Mouse (Mus musculus) cerebellum, adult 2 months (tissue): ENCODE results near the gene Ybx3. TPM values are rescaled to one million over a fixed set of nuclear protein-coding genes. Genes with fewer than 3 reads are reported as not detected.

Source experiments
- DNase-seq, 2 experiments: peaks; one replicate each; pipeline ENCODE4 v3.0.0; 2021
- H3K27ac ChIP-seq: fragments of 200-500 bp; 2 replicates; pipeline ENCODE4 v1.5.1; 2012; ENCODE audit warnings: low read length, control low read depth, inconsistent platforms; ENCODE audit not compliant: insufficient read depth
- H3K27me3 ChIP-seq: fragments of 200-500 bp; 2 replicates; pipeline ENCODE4 v1.6.1; 2012; ENCODE audit warnings: inconsistent platforms, mild to moderate bottlenecking, low read length, moderate library complexity; ENCODE audit not compliant: control insufficient read depth, insufficient read depth
- H3K4me1 ChIP-seq: fragments of 200-500 bp; 2 replicates; pipeline ENCODE4 v1.6.1; 2011; ENCODE audit warnings: low read length; ENCODE audit not compliant: control insufficient read depth, insufficient read depth
- H3K4me3 ChIP-seq: fragments of 200-500 bp; replicated peaks from 2 replicates; pipeline ENCODE3; 2011; ENCODE audit warnings: mild to moderate bottlenecking, low read depth, low read length, control low read depth; ENCODE audit not compliant: insufficient read depth
- CTCF ChIP-seq: fragments of 200-500 bp; IDR thresholded peaks from 2 replicates; pipeline ENCODE4 v1.5.1; 2011; ENCODE audit warnings: low read depth, mild to moderate bottlenecking, control low read depth, low read length, moderate library complexity, borderline replicate concordance; ENCODE audit not compliant: insufficient read depth
- POLR2A ChIP-seq: fragments of 200-500 bp; IDR thresholded peaks from 2 replicates; pipeline ENCODE4 v1.6.1; 2011; ENCODE audit warnings: low read length, control low read depth, borderline replicate concordance; ENCODE audit not compliant: insufficient read depth
- WGBS: fragments of 180-500 bp; shearing (Covaris S2); methylation state at CpG from one replicate; pipeline ENCODE4 v1.1.7; 2018; 5-methylcytosine and 5-hydroxymethylcytosine counted together
- polyA plus RNA-seq: library from polyadenylated mRNA; depleted of rRNA; stranded (reverse); fragments of >200 nt; gene quantifications from 2 replicates; pipeline ENCODE4 v1.2.3, GENCODE M21; 2012; rRNA removed

The Ybx3 gene
- polyA plus RNA-seq, 1 experiment, result 82.2 TPM

GRCm38 (mm10) chr6:131339309-131339708, 49.0 kb downstream of the Ybx3 start:
- DNase-seq, result no peak
- no peak overlapping the region for H3K27ac ChIP-seq
- H3K27me3 ChIP-seq, result no peaks in the 10 kb centered on the region
- WGBS, result 93% methylated on average over 3 of the region's 3 CpGs
- TF ChIP-seq POLR2A (no peak), CTCF (no peak)
- no peaks in the 10 kb centered on the region for H3K4me1 ChIP-seq
- no peak overlapping the region for H3K4me3 ChIP-seq

- TF ChIP-seq CTCF (no peak), POLR2A (no peak)
- H3K27me3 ChIP-seq, result no peaks in the 10 kb centered on the region
- WGBS, result 74% methylated on average over 1 of the region's 1 CpGs
- H3K27ac ChIP-seq, result no peak overlapping the region
- no peaks in the 10 kb centered on the region for H3K4me1 ChIP-seq
- H3K4me3 ChIP-seq, result no peak overlapping the region
- DNase-seq, result no peak
These were observed 49.5 kb downstream of the Ybx3 start for GRCm38 (mm10) chr6:131338787-131339186.

GRCm38 (mm10) chr6:131327076-131327475, 61.2 kb downstream of the Ybx3 start:
- Histone ChIP-seq H3K4me1 (no peaks in the 10 kb centered on the region), H3K27ac (no peak overlapping the region), H3K4me3 (no peak overlapping the region), H3K27me3 (no peaks in the 10 kb centered on the region)
- WGBS, result 86% methylated on average over 2 of the region's 2 CpGs
- TF ChIP-seq POLR2A, result no peak
- TF ChIP-seq CTCF, result no peak
- DNase-seq, result no peak

- no peak overlapping the region for H3K27ac ChIP-seq
- H3K4me3 ChIP-seq, result no peak overlapping the region
- TF ChIP-seq CTCF (no peak), POLR2A (no peak)
- H3K4me1 ChIP-seq, result no peaks in the 10 kb centered on the region
- H3K27me3 ChIP-seq, result no peaks in the 10 kb centered on the region
- 69% methylated on average over 3 of the region's 3 CpGs for WGBS
- DNase-seq, result no peak
These were observed 66.2 kb downstream of the Ybx3 start for GRCm38 (mm10) chr6:131321854-131322639.

- TF ChIP-seq POLR2A (no peak), CTCF (no peak)
These were observed 71.8 kb downstream of the Ybx3 start for GRCm38 (mm10) chr6:131316155-131317101.

More at GRCm38 (mm10) chr6:131316155-131317101, 71.8 kb downstream of the Ybx3 start:
- no peaks in the 10 kb centered on the region for H3K27me3 ChIP-seq
- no peak overlapping the region for H3K4me3 ChIP-seq
- no peak for DNase-seq
- 79% methylated on average over 7 of the region's 7 CpGs for WGBS
- H3K27ac ChIP-seq, result no peak overlapping the region
- H3K4me1 ChIP-seq, result no peaks in the 10 kb centered on the region

Other genes with a start within 250 kb of the Ybx3 start
- gene Klra2, start 141.1 kb downstream of the Ybx3 start, polyA plus RNA-seq, result 0.15 and 0.19 TPM in 2 replicates
- 9.6 and 10.9 TPM in 2 replicates for gene Magohb, start 95.2 kb downstream of the Ybx3 start, polyA plus RNA-seq
- gene Styk1, start 34.9 kb downstream of the Ybx3 start, polyA plus RNA-seq, result 0.46 and 0.68 TPM in 2 replicates
- gene 5430401F13Rik, start 97.9 kb upstream of the Ybx3 start, polyA plus RNA-seq, result not detected in 2 replicates
- gene Gm6619, start 97.9 kb upstream of the Ybx3 start, polyA plus RNA-seq, result not detected in 2 replicates
- not detected in 2 replicates for gene Tas2r130, start 242.4 kb upstream of the Ybx3 start, polyA plus RNA-seq